Comparison of ENCODE assay signal across 25 mouse cellular contexts in the genomic region with DNA sequence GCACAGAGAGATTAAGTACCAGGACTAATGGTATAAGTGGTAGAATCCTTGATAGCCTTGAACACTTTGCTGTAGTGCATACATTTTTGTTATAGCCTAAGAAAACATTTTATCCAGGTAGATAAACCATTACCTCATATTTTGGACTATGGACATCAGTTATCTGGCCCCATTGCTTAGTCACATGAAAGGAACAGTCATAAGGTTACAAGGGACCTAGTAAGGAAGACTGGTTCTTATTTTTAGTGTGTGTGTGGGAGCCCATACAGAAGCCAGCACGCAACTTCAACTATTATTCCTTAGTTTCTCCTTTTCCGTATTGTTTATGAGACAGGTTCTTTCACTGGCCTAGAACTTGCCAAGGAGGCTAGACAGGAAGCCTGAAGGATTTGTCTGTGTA.
"Had no signal": no experiment of that assay in that cellular context is flagged by ENCODE, and none has a peak within 500 bp of the region (broad histone marks: within the 10 kb centered on the region; RNA-seq: fewer than 3 reads in every experiment).

No protein-coding gene starts in this region.

- H3K4me1 ChIP-seq: hindbrain, embryonic 10.5 days; hindbrain, embryonic 12.5 days; kidney, embryonic 15.5 days; limb, embryonic 10.5 days; limb, embryonic 12.5 days had no signal

- H3K4me3 ChIP-seq: forebrain, embryonic 15.5 days; heart, adult 2 months; hindbrain, embryonic 10.5 days; hindbrain, embryonic 12.5 days; kidney, embryonic 15.5 days; limb, embryonic 10.5 days; limb, embryonic 12.5 days; liver, embryonic 15.5 days had no signal

- H3K36me3 ChIP-seq: forebrain, embryonic 15.5 days; hindbrain, embryonic 10.5 days; hindbrain, embryonic 12.5 days; kidney, embryonic 15.5 days; limb, embryonic 10.5 days; limb, embryonic 12.5 days had no signal

- H3K27me3 ChIP-seq: forebrain, embryonic 15.5 days; hindbrain, embryonic 12.5 days; kidney, embryonic 15.5 days; limb, embryonic 12.5 days; liver, embryonic 15.5 days had no signal

- H3K9me3 ChIP-seq: forebrain, embryonic 15.5 days; hindbrain, embryonic 10.5 days; hindbrain, embryonic 12.5 days; kidney, embryonic 15.5 days; limb, embryonic 10.5 days; limb, embryonic 12.5 days; liver, embryonic 15.5 days had no signal

- H3K4me2 ChIP-seq: forebrain, embryonic 15.5 days; heart, embryonic 11.5 days; hindbrain, embryonic 12.5 days; hindbrain, embryonic 14.5 days; kidney, embryonic 15.5 days; limb, embryonic 12.5 days; liver, embryonic 15.5 days had no signal

- H3K27ac ChIP-seq: forebrain, embryonic 15.5 days; heart, adult 2 months; hindbrain, embryonic 10.5 days; hindbrain, embryonic 12.5 days; hindbrain, embryonic 14.5 days; kidney, embryonic 15.5 days; kidney, postnatal 0 days; limb, embryonic 10.5 days; limb, embryonic 12.5 days; liver, embryonic 15.5 days had no signal

- DNase-seq: forebrain, postnatal 0 days; gastrocnemius, postnatal 25 days; heart, adult 2 months; heart, postnatal 10 days; kidney, adult 11 months; kidney, adult 2 months; kidney, adult 9 months; kidney, postnatal 14 days; kidney, postnatal 36 days; layer of hippocampus, adult 9-11 months; layer of hippocampus, postnatal 36 days; liver; liver, postnatal 0 days had no signal

- H3K9ac ChIP-seq: forebrain, embryonic 15.5 days; forebrain, postnatal 0 days; hindbrain, embryonic 12.5 days; hindbrain, embryonic 14.5 days; kidney, embryonic 15.5 days; limb, embryonic 12.5 days; liver, embryonic 15.5 days; liver, postnatal 0 days had no signal

- ATAC-seq: forebrain, embryonic 15.5 days; forebrain, postnatal 0 days; hindbrain, embryonic 16.5 days; inflammation-experienced regulatory T-cells, adult 6 months; liver, postnatal 0 days had no signal
